Mouse (Mus musculus) bone marrow macrophage, adult 2 months (primary cell): ENCODE results near the gene Ass1. TPM values are rescaled to one million over a fixed set of nuclear protein-coding genes. Genes with fewer than 3 reads are reported as not detected.
A peak's percentile ranks its signal among the peaks of the same experiment; 100 is the strongest.

ENCODE experiments used
- H3K27ac ChIP-seq: 2 replicates; pipeline ENCODE4 v1.5.1; 2012; ENCODE audit warnings: low read depth, low read length; ENCODE audit not compliant: insufficient read depth
- H3K4me1 ChIP-seq: 2 replicates; pipeline ENCODE4 v1.6.1; 2012; ENCODE audit warnings: low read length; ENCODE audit not compliant: control insufficient read depth, insufficient read depth
- H3K4me3 ChIP-seq: 2 replicates; pipeline ENCODE4 v1.5.1; 2012; ENCODE audit warnings: mild to moderate bottlenecking, low read length, moderate library complexity; ENCODE audit not compliant: insufficient read depth
- CTCF ChIP-seq: IDR thresholded peaks from 2 replicates; pipeline ENCODE4 v1.5.1; 2012; ENCODE audit warnings: low read depth, mild to moderate bottlenecking, low read length, moderate library complexity
- POLR2A ChIP-seq: IDR thresholded peaks from 2 replicates; pipeline ENCODE4 v1.6.1; 2012; ENCODE audit warnings: mild to moderate bottlenecking, low read depth, low read length, borderline replicate concordance
- polyA plus RNA-seq: library from polyadenylated mRNA; stranded (reverse); fragments of >200 nt; gene quantifications from 2 replicates; pipeline ENCODE4 v1.2.4, GENCODE M21; 2012; ENCODE audit not compliant: missing spikeins, insufficient read depth, insufficient read length

Ass1 gene
- polyA plus RNA-seq, 1 experiment, result 10.3 TPM

DNA sequence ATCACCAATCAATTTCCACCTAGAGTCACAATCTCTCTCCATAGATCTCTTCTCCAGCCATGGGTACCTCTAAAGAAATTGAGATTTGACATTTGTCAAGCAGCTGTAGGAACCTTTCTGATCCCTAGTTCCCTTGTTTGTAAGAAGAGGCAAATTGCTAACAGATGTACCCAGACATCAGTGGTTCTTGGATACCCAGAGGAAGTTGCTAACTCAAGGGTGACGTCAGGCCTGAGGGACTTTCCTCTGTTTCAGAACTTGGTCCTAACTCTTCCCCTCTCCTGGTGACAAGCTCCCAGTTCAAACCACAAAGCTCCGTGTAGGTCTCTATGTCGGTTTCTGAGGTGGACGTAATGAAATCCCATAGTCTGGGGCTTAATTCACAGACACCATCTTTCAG lies 24.0 kb upstream of the Ass1 start:
- TF ChIP-seq CTCF, result no peak
- TF ChIP-seq POLR2A, result no peak
- peaks cover 61% of the 10 kb centered on the region for H3K4me1 ChIP-seq
- peak overlapping the region; percentile 60 for H3K27ac ChIP-seq
- H3K4me3 ChIP-seq, result no peak overlapping the region

DNA sequence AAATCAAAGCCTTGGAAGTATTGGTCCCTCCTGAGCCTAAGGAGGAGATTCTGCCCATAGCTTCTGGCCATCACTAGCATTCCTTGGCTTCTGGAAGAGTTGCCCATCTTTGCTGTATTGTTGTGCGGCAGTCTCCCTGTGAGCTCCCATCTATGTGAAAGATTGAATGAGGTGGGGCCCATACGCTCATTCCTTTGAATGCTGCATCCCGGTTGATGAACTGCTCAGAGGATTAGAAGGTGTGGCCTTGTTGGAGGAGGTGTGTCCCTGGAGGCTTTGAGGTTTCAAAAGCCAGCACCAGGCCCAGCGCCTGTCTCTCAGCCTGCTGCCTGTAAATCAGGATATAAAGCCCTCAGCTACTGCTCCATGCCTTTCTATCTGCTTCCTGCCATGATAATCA lies 23.6 kb upstream of the Ass1 start:
- peak overlapping the region; percentile 60 for H3K27ac ChIP-seq
- no peak for TF ChIP-seq CTCF
- no peak for TF ChIP-seq POLR2A
- H3K4me3 ChIP-seq, result no peak overlapping the region
- peaks cover 65% of the 10 kb centered on the region for H3K4me1 ChIP-seq

DNA sequence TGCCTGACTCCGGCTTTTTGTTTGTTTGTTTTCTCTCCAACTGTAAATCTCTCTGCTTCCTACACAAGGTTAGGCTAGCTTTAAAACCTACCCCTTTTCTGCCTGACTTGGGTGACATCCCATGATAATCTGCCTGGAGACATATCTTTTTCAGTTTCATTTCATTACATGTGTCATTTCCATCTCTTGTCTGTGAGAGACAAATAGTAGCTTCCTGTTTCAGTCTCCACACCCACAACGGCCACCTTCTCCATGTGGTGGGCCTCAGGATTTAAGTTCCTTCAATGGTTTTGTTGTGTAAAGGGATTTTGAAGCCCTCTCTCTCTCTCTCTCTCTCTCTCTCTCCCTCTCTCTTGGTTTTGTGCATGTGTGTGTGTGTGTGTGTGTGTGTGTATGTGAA lies 22.5 kb upstream of the Ass1 start:
- no peak overlapping the region for H3K4me3 ChIP-seq
- peaks cover 65% of the 10 kb centered on the region for H3K4me1 ChIP-seq
- TF ChIP-seq CTCF, result no peak
- TF ChIP-seq POLR2A, result no peak
- peak overlapping the region; percentile 60 for H3K27ac ChIP-seq

DNA sequence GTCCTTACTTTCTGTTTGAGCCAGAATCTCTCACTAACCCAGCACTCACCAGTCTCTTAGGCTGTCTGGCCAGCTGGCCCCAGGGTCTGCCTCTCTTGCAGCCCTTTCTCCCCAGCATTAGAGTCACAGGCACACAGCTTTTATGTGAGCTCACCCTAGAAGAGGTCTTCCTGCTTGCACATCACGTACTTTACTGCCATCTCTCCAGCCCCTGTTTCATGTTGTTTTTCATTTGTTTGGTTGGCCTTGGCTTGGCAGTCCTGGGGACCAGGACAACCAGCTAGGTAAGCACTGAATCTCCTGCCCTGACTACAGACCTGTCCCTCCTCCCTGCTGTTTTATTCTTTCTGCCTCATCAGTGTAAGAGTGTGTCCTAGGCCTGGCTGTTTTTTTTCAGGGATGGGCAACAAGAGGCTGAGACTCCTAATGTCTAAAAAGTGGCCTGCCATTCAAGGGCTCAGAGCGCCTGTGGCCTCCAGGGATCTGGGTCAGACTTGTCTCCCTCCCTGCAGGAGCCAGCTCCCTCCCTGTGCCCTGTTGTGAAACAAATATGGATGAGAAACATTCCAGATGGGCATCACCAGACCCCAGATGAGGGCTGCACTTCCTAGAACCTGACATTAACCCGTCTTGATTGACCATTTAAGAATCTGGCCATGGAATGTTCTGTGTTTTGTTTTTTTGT lies 21.1 kb upstream of the Ass1 start:
- no peak overlapping the region for H3K4me3 ChIP-seq
- peaks cover 67% of the 10 kb centered on the region for H3K4me1 ChIP-seq
- no peak for TF ChIP-seq POLR2A
- no peak for TF ChIP-seq CTCF
- no peak overlapping the region; the same call in 1 of the 2 replicates for H3K27ac ChIP-seq

DNA sequence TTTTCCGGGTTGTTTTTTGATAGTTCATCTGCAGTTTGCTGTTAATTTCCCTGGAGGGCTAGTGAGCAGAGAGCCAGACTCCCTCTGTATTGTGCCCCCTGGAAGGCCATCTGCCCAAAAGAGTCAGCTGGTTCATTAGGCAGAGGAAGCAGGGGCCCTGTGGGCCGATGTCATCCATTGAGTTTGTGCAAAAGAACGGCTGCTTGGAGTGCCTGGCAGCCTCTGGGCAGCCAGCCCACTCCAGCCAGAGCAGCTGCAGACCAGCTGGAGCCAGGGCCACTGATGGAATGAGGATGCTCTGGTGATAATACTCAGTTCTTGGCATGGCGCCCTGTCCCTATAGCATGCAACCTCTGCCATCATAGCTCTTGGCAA lies 20.6 kb upstream of the Ass1 start:
- Histone ChIP-seq H3K27ac (no peak overlapping the region), H3K4me1 (peaks cover 70% of the 10 kb centered on the region), H3K4me3 (no peak overlapping the region)
- TF ChIP-seq CTCF (no peak), POLR2A (no peak)

DNA sequence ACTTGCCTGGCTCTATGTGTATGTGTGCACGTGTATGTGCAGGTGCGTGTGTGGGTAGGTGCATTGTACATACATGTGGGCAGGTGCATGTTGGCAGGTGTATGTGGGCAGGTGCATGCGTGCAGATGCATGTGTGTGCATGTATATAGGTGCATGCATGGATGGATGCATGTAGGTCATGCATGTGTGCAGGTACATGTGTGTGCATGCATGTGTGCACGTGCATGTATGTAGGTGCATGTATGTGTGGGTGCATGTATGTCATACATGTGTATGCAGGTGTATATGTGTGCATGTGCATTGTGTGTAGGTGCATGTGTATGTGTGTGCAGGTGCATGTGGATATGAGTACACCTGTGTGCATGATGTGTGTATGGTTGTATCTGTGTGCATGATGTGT lies 20.1 kb upstream of the Ass1 start:
- H3K4me1 ChIP-seq, result peaks cover 72% of the 10 kb centered on the region
- TF ChIP-seq CTCF, result no peak
- TF ChIP-seq POLR2A, result no peak
- no peak overlapping the region for H3K27ac ChIP-seq
- H3K4me3 ChIP-seq, result no peak overlapping the region

DNA sequence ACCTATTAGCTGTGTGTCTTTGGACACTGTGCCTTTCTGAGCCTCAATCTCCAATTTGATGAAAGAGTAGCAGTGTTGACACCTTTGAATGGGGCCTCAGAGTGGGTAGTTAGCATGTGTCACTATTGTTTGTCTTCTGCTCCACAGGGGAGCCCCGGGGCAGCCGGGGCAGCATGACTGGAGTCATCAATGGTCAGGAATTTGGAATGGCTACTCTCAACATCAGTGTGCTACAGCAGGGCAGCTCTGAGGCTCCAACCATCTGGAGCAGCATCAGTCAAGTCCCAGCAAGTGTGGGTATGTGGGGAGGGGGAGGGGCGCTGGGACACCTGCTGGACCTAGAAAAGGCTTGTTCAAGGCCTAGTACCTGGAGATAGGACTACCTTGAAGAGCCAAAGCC lies 19.3 kb upstream of the Ass1 start:
- H3K4me3 ChIP-seq, result no peak overlapping the region
- no peak overlapping the region for H3K27ac ChIP-seq
- peaks cover 72% of the 10 kb centered on the region for H3K4me1 ChIP-seq
- TF ChIP-seq CTCF (no peak), POLR2A (no peak)

DNA sequence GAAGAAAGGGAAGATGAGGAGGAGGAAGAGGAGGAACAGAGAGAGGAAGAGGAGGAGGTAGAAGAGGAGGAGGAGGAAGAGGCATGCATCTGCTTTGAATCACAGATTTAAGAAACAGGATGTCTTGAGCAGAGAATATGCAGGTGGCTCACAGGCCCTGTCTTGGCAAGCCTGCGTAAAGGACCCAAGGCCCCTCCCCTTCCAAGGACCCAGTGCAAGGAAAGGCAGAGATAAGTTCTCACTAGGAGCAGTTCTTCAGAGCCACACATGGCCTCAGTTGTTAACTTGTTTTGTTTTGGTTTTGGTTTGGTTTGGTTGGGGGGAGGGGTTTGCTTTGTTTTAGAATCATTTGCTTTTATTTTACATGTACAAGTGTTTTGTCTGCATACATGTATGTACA lies 18.5 kb upstream of the Ass1 start:
- peaks cover 67% of the 10 kb centered on the region for H3K4me1 ChIP-seq
- no peak overlapping the region for H3K27ac ChIP-seq
- no peak overlapping the region for H3K4me3 ChIP-seq
- TF ChIP-seq POLR2A (no peak), CTCF (no peak)

DNA sequence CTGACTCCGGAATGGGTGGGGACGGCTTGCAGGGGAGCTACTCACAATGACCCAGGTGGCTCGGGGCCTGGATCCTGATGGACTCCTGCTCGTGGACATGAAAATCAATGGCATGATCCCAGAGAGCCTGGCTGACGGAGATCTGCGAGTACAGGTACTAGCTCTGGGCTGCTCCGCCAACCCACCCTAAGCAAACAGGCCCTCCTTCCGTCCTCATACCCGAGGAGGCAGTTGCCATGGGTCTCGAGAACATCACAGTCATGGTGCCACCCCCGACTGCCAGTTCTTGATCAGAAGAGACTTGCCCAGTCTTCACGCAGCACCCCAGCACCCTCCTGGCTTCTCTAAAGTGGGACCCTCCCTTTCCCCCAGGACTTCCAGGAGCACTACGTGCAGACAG lies 17.0 kb upstream of the Ass1 start:
- Histone ChIP-seq H3K4me3 (no peak overlapping the region), H3K4me1 (peaks cover 55% of the 10 kb centered on the region), H3K27ac (no peak overlapping the region)
- no peak for TF ChIP-seq POLR2A
- no peak for TF ChIP-seq CTCF

DNA sequence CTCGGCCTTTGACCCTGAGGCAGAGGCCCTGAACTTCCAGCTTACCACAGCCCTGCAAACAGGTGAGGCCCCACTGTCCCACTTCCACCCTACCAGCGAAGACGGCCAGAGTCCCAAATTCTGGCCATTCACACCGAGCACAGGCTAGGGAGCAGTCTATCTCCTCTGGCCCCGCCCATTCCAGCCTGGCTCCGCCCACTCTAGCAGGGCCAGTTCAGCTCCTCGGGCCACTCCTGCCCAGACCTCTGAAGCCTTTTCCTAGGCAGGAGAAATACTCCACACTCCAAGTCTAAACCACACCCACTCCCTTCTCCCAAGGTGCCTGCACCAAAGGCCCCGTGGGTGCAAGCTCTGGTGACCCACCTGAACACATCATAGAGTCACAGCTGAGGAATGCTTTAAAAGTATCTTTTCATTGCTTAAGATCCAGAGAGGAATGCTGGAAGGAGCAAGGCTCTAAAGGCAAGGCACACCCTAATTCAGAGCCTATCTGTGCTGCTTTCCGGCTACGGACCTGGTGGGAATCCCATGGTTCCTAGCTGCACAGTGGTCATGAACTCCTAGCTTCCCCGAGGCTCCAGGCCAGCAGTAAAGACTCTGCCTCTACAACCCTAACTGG lies 16.3 kb upstream of the Ass1 start:
- Histone ChIP-seq H3K27ac (peak overlapping the region; percentile 71), H3K4me1 (peaks cover 53% of the 10 kb centered on the region), H3K4me3 (no peak overlapping the region)
- TF ChIP-seq POLR2A, result no peak
- no peak for TF ChIP-seq CTCF
